Comparison of ENCODE assay signal across 21 mouse cellular contexts in genomic region chr5:30601397-30601796, GRCm38 (mm10). TPM values are rescaled to one million over a fixed set of nuclear protein-coding genes. Genes with fewer than 3 reads are reported as not detected.
DNase-seq lines count a peak whose midpoint lies in the region; ATAC-seq and TF ChIP-seq lines count a peak whose summit lies in the region.
"Had no signal": no experiment of that assay in that cellular context is flagged by ENCODE, and none has a peak within 500 bp of the region (broad histone marks: within the 10 kb centered on the region; RNA-seq: fewer than 3 reads in every experiment).

No protein-coding gene starts in this region.

- ATAC-seq in heart, embryonic 11.5 days (replicated peaks; ENCODE audit: insufficient number of reproducible peaks, low FRiP score, low TSS enrichment): peak; percentile 40; the same call in 1 of the 2 replicates
- ATAC-seq: forebrain, embryonic 15.5 days; hindbrain, embryonic 16.5 days had no signal

- no peak overlapping the region for H3K4me3 ChIP-seq in heart, embryonic 11.5 days (ENCODE audit: low read depth, low read length)
- H3K4me3 ChIP-seq in layer of hippocampus, adult 2 months: no peak overlapping the region
- H3K4me3 ChIP-seq: forebrain, embryonic 15.5 days; liver, embryonic 13.5 days; neural tube, embryonic 13.5 days had no signal

- H3K27ac ChIP-seq in heart, embryonic 11.5 days (ENCODE audit: low read depth, low read length): no peak overlapping the region
- H3K27ac ChIP-seq in layer of hippocampus, adult 2 months: no peak overlapping the region
- H3K27ac ChIP-seq: forebrain, embryonic 15.5 days; liver, embryonic 13.5 days; neural tube, embryonic 13.5 days had no signal

- H3K4me1 ChIP-seq in heart, embryonic 11.5 days (ENCODE audit: control insufficient read depth, insufficient read depth, low read length): peaks cover 39% of the 10 kb centered on the region
- H3K4me1 ChIP-seq: liver, embryonic 13.5 days had no signal

- TF ChIP-seq CTCF in layer of hippocampus, adult 2 months (conservative IDR thresholded peaks at IDR 0.05): peak; percentile 56

- DNase-seq in adrenal gland, postnatal 10 days: peak; percentile 42
- DNase-seq in adrenal gland, adult (ENCODE audit: inconsistent age in 2 of 2, low spot score in 1 of 2): no peak
- DNase-seq in heart, postnatal 36 days: no peak
- no peak for DNase-seq in layer of hippocampus, adult 2 months (ENCODE audit: low spot score in 2 of 2)
- no peak for DNase-seq in layer of hippocampus, adult 11-12 months (ENCODE audit: low spot score)
- DNase-seq in brain, adult 2 months (ENCODE audit: low read depth, low spot score): peak; percentile 53
- no peak for DNase-seq in gastrocnemius, postnatal 14 days
- DNase-seq: adrenal gland, adult 8-10 months; gastrocnemius, postnatal 25 days; kidney, adult 9 months; layer of hippocampus, adult 9-11 months; liver, embryonic 13.5 days; retina, postnatal 1 day had no signal

- 11% methylated on average over 4 of the region's 4 CpGs for WGBS in heart, embryonic 11.5 days (ENCODE audit: insufficient replicate concordance)

- no peak overlapping the region for H3K4me2 ChIP-seq in heart, embryonic 11.5 days
- H3K4me2 ChIP-seq: forebrain, embryonic 15.5 days; liver, embryonic 13.5 days; neural tube, embryonic 13.5 days had no signal

- no peaks in the 10 kb centered on the region for H3K27me3 ChIP-seq in heart, embryonic 11.5 days (ENCODE audit: control insufficient read depth, insufficient read depth, low read length)
- H3K27me3 ChIP-seq: forebrain, embryonic 15.5 days; neural tube, embryonic 13.5 days had no signal

- H3K36me3 ChIP-seq in heart, embryonic 11.5 days (ENCODE audit: control insufficient read depth, insufficient read depth, low read length): no peaks in the 10 kb centered on the region
- H3K36me3 ChIP-seq: forebrain, embryonic 15.5 days; liver, embryonic 13.5 days; neural tube, embryonic 13.5 days had no signal

- H3K9me3 ChIP-seq in heart, embryonic 11.5 days (replicated peaks; ENCODE audit: control insufficient read depth, low read length): no peaks in the 10 kb centered on the region
- H3K9me3 ChIP-seq: forebrain, embryonic 15.5 days; liver, embryonic 13.5 days; neural tube, embryonic 13.5 days had no signal

- intact Hi-C loops in heart, postnatal 36 days (cut with DNase I): no loop called here
- intact Hi-C loops in gastrocnemius, postnatal 14 days (cut with DNase I; ENCODE audit: low total_unique reads): no loop called here

- no peak overlapping the region for H3K9ac ChIP-seq in heart, embryonic 11.5 days (ENCODE audit: low read depth, low read length)
- H3K9ac ChIP-seq: forebrain, embryonic 15.5 days; liver, embryonic 13.5 days; neural tube, embryonic 13.5 days had no signal

RNA-seq across cellular contexts. Expression of gene Kcnk3, which starts 13.4 kb away (rescaled TPM):
- total RNA-seq in adrenal gland, postnatal 10 days (2021): 100 to 1,000 TPM; 549 to 558 TPM
- 36.8 and 37.8 TPM in 2 replicates for polyA plus RNA-seq in heart, embryonic 11.5 days (2014; fragmentation: Nextera tagmentation; extraction: Ambion mirVana)
- 100 to 1,000 TPM; 234 to 245 TPM for total RNA-seq in heart, postnatal 36 days (2021)
- total RNA-seq in layer of hippocampus, adult 2 months (2021): 10 to 100 TPM in 1 of 2 experiments, 1 to 10 TPM in 1; 9.7 to 11.3 TPM
- 1 to 10 TPM in 1 of 2 experiments, under 1 TPM in 1; 0.42 to 1.2 TPM for total RNA-seq in gastrocnemius, postnatal 14 days (2021)
- total RNA-seq: megakaryocyte progenitor cell, adult 5-6 weeks had no signal

RNA-seq across cellular contexts. Expression of gene Slc35f6, which starts 46.3 kb away (rescaled TPM):
- total RNA-seq in adrenal gland, postnatal 10 days (2021): 10 to 100 TPM; 30.4 to 34.6 TPM
- 21.6 and 22.9 TPM in 2 replicates for polyA plus RNA-seq in heart, embryonic 11.5 days (2014; fragmentation: Nextera tagmentation; extraction: Ambion mirVana)
- total RNA-seq in heart, postnatal 36 days (2021): 10 to 100 TPM; 50.0 to 53.3 TPM
- 10 to 100 TPM; 39.2 to 39.9 TPM for total RNA-seq in layer of hippocampus, adult 2 months (2021)
- 10 to 100 TPM; 11.8 to 13.8 TPM for total RNA-seq in gastrocnemius, postnatal 14 days (2021)

RNA-seq across cellular contexts. Expression of gene Cib4, which starts 55.8 kb away (rescaled TPM):
- 1 to 10 TPM in 1 of 2 experiments, under 1 TPM in 1; 0.67 to 1.1 TPM for total RNA-seq in adrenal gland, postnatal 10 days (2021)
- polyA plus RNA-seq in heart, embryonic 11.5 days (2014; fragmentation: Nextera tagmentation; extraction: Ambion mirVana): not detected in 2 replicates
- not detected for total RNA-seq in heart, postnatal 36 days (2021)
- not detected for total RNA-seq in layer of hippocampus, adult 2 months (2021)
- not detected for total RNA-seq in gastrocnemius, postnatal 14 days (2021)
- total RNA-seq: gastrocnemius, postnatal 25 days; left cerebral cortex, postnatal 14 days; megakaryocyte progenitor cell, adult 5-6 weeks had no signal
- polyA plus RNA-seq: forebrain, embryonic 15.5 days; hindbrain, embryonic 16.5 days; liver, embryonic 13.5 days; neural tube, embryonic 13.5 days; small intestine, adult 2 months; stomach, embryonic 14.5 days had no signal

Comparison
In these comparisons a context has a peak if more than half of its experiments do, and no peak if none do; other contexts are left out.
1. DNase-seq: peak in adrenal gland, postnatal 10 days (single experiment) and brain, adult 2 months (single experiment); none in adrenal gland, adult (0 of 2), heart, postnatal 36 days (0 of 2), layer of hippocampus, adult 2 months (0 of 2), layer of hippocampus, adult 11-12 months (single experiment) and gastrocnemius, postnatal 14 days (single experiment).
2. RNA of gene Kcnk3, which starts 13.4 kb away (total RNA-seq): 549 to 558 TPM in adrenal gland, postnatal 10 days and 234 to 245 TPM in heart, postnatal 36 days; 9.7 to 11.3 TPM in layer of hippocampus, adult 2 months and 0.42 to 1.2 TPM in gastrocnemius, postnatal 14 days; every median in the first group is over 10 times any median in the second.